Mouse (Mus musculus) Patski (cell line): ENCODE data around the gene Prpf8. TPM values are rescaled to one million over a fixed set of nuclear protein-coding genes. Genes with fewer than 3 reads are reported as not detected.

Source experiments
- ATAC-seq: fragments of 100-300 bp; one replicate; pipeline ENCODE4 v1.8.0; 2021
- CTCF ChIA-PET: fragments of 350-600 bp; sonication (Branson Sonifier 250); formaldehyde crosslinking; loops from one replicate; lab custom pipeline; 2022; ENCODE audit warnings: inconsistent platforms; lab: Charles Lee
- POLR2A ChIA-PET: fragments of 350-600 bp; sonication (Branson Sonifier 250); formaldehyde crosslinking; loops from one replicate; lab custom pipeline; 2022; ENCODE audit warnings: antibody characterized with exemption, inconsistent platforms; lab: Charles Lee
- DNase-seq: peaks from one replicate; pipeline ENCODE4 v3.0.0-alpha.2; 2011; ENCODE audit warnings: low read depth, low spot score
- H3K27me3 ChIP-seq: fragments of 371-371 bp; one replicate; pipeline ENCODE4 v1.5.1; 2021
- CTCF ChIP-seq: fragments of 100-300 bp; IDR thresholded peaks from one replicate; pipeline ENCODE4 v1.5.1; 2021
- in situ Hi-C: fragments of 300-500 bp; cut with MboI; formaldehyde crosslinking; loops from 3 replicates; pipeline ENCODE4 v1.11.1; 2018; ENCODE audit warnings: low pct_unique_long_range_greater_than_20kb, mixed read lengths
- polyA plus RNA-seq: library from polyadenylated mRNA; unstranded; gene quantifications from one replicate; pipeline ENCODE4 v1.2.3, GENCODE M21; 2021

Prpf8 gene
- polyA plus RNA-seq, 1 experiment from 2014 or later: 132 TPM

- ChIA-PET CTCF (interaction anchor here (1.4 to 5.6 kb wide), 3 partner anchors 25 to 57 kb away, joined by 6 to 36 read pairs (median 9); no protein-coding TSS in a partner anchor), POLR2A (interaction anchor here (4.2 kb wide), 1 partner anchor 56 kb away, joined by 25 read pairs; no protein-coding TSS in a partner anchor)
- TF ChIP-seq CTCF: no peak
- no peaks in the 10 kb centered on the region for H3K27me3 ChIP-seq
- in situ Hi-C loops: no loop called here
- no peak for ATAC-seq
- DNase-seq: no peak
Measured at GRCm38 (mm10) chr11:75459141-75459711, 27.4 kb upstream of the Prpf8 start.

GRCm38 (mm10) chr11:75459751-75460102 lies 26.9 kb upstream of the Prpf8 start:
- CTCF ChIA-PET: interaction anchor here (0.9 to 5.6 kb wide), 3 partner anchors 50 to 58 kb away, joined by 3 to 36 read pairs (median 9); no protein-coding TSS in a partner anchor
- no peaks in the 10 kb centered on the region for H3K27me3 ChIP-seq
- in situ Hi-C loops: loop anchor here (5.0 to 10.0 kb wide), 3 partner anchors 57 to 475 kb away; partner anchors contain the start of gene Ovca2
- DNase-seq: no peak
- no peak for ATAC-seq
- no peak for TF ChIP-seq CTCF
- POLR2A ChIA-PET: interaction anchor here (1.2 to 4.2 kb wide), 2 partner anchors 57 to 111 kb away, joined by 3 to 25 read pairs; partner anchors contain the start of genes Rpa1 and Smyd4

GRCm38 (mm10) chr11:75460103-75460843 lies 26.3 kb upstream of the Prpf8 start:
- no peaks in the 10 kb centered on the region for H3K27me3 ChIP-seq
- POLR2A ChIA-PET: interaction anchor here (0.7 to 4.2 kb wide), 4 partner anchors 50 to 115 kb away, joined by 3 to 25 read pairs (median 4); partner anchors contain the start of genes Rilp, Rpa1 and Smyd4
- CTCF ChIA-PET: interaction anchor here (0.9 to 5.6 kb wide), 5 partner anchors 20 to 58 kb away, joined by 3 to 36 read pairs (median 4); partner anchors contain the start of gene Rilp
- ATAC-seq (peak; percentile 24), DNase-seq (no peak)
- TF ChIP-seq CTCF: no peak
- in situ Hi-C loops: loop anchor here (5.0 to 10.0 kb wide), 3 partner anchors 58 to 475 kb away; partner anchors contain the start of gene Ovca2

GRCm38 (mm10) chr11:75460844-75461742 lies 25.5 kb upstream of the Prpf8 start, which contains the start of gene Tlcd2:
Tlcd2 (plus strand) TSS chr11:75461715.
- TF ChIP-seq CTCF: no peak
- DNase-seq (peak; percentile 99), ATAC-seq (peak; percentile 65)
- no peaks in the 10 kb centered on the region for H3K27me3 ChIP-seq
- CTCF ChIA-PET: interaction anchor here (1.2 to 5.6 kb wide), 3 partner anchors 19 to 59 kb away, joined by 4 to 36 read pairs (median 4); partner anchors contain the start of gene Rilp
- in situ Hi-C loops: loop anchor here (5.0 to 10.0 kb wide), 3 partner anchors 59 to 476 kb away; partner anchors contain the start of gene Ovca2
- POLR2A ChIA-PET: interaction anchor here (0.7 to 4.2 kb wide), 4 partner anchors 49 to 116 kb away, joined by 3 to 25 read pairs (median 4); partner anchors contain the start of genes Rilp, Rpa1 and Smyd4

- ChIA-PET POLR2A (interaction anchor here (1.4 to 4.2 kb wide), 3 partner anchors 8 to 59 kb away, joined by 5 to 25 read pairs (median 6); partner anchors contain the start of gene Rilp), CTCF (interaction anchor here (1.2 to 5.6 kb wide), 3 partner anchors 19 to 60 kb away, joined by 4 to 36 read pairs (median 4); partner anchors contain the start of gene Rilp)
- H3K27me3 ChIP-seq: no peaks in the 10 kb centered on the region
- no peak for DNase-seq
- in situ Hi-C loops: loop anchor here (5.0 to 10.0 kb wide), 3 partner anchors 59 to 477 kb away; partner anchors contain the start of gene Ovca2
- TF ChIP-seq CTCF: no peak
- ATAC-seq: peak; percentile 0
Measured at GRCm38 (mm10) chr11:75461743-75462252, 24.8 kb upstream of the Prpf8 start.

- POLR2A ChIA-PET: interaction anchor here (0.8 to 2.3 kb wide), 5 partner anchors 9 to 59 kb away, joined by 3 to 7 read pairs (median 5); partner anchors contain the start of gene Rilp
- no peak for DNase-seq
- in situ Hi-C loops: loop anchor here (5.0 to 10.0 kb wide), 3 partner anchors 60 to 478 kb away; partner anchors contain the start of gene Ovca2
- H3K27me3 ChIP-seq: no peaks in the 10 kb centered on the region
- CTCF ChIA-PET: interaction anchor here (1.4 to 1.8 kb wide), 2 partner anchors 49 to 270 kb away, joined by 4 to 6 read pairs; no protein-coding TSS in a partner anchor
- ATAC-seq: peak; percentile 33
- TF ChIP-seq CTCF: no peak
Measured at GRCm38 (mm10) chr11:75462253-75462783, 24.3 kb upstream of the Prpf8 start.

- no peaks in the 10 kb centered on the region for H3K27me3 ChIP-seq
- TF ChIP-seq CTCF: no peak
- DNase-seq (no peak), ATAC-seq (peak; percentile 59)
- POLR2A ChIA-PET: interaction anchor here (0.6 to 1.5 kb wide), 8 partner anchors 9 to 292 kb away, joined by 3 to 7 read pairs (median 3); partner anchors contain the start of gene Rilp
- in situ Hi-C loops: loop anchor here (5.0 to 10.0 kb wide), 3 partner anchors 61 to 478 kb away; partner anchors contain the start of gene Ovca2
- CTCF ChIA-PET: interaction anchor here (0.7 to 1.8 kb wide), 5 partner anchors 12 to 270 kb away, joined by 3 to 6 read pairs (median 4); no protein-coding TSS in a partner anchor
Measured at GRCm38 (mm10) chr11:75462865-75463336, 23.7 kb upstream of the Prpf8 start.

- no peak for DNase-seq
- TF ChIP-seq CTCF: no peak
- POLR2A ChIA-PET: interaction anchor here (0.6 to 1.5 kb wide), 7 partner anchors 10 to 293 kb away, joined by 3 to 7 read pairs (median 3); partner anchors contain the start of gene Rilp
- no peak for ATAC-seq
- H3K27me3 ChIP-seq: no peaks in the 10 kb centered on the region
- in situ Hi-C loops: loop anchor here (5.0 to 10.0 kb wide), 3 partner anchors 61 to 479 kb away; partner anchors contain the start of gene Ovca2
- CTCF ChIA-PET: interaction anchor here (0.7 to 1.8 kb wide), 5 partner anchors 13 to 271 kb away, joined by 3 to 6 read pairs (median 4); no protein-coding TSS in a partner anchor
Measured at GRCm38 (mm10) chr11:75463624-75464023, 23.0 kb upstream of the Prpf8 start.
